Mouse (Mus musculus) thymus, postnatal 25 days (tissue): ENCODE results near the gene Metrnl.

ENCODE experiments used
- DNase-seq: peaks from one replicate; pipeline ENCODE4 v3.0.0; 2022

Metrnl gene

DNA sequence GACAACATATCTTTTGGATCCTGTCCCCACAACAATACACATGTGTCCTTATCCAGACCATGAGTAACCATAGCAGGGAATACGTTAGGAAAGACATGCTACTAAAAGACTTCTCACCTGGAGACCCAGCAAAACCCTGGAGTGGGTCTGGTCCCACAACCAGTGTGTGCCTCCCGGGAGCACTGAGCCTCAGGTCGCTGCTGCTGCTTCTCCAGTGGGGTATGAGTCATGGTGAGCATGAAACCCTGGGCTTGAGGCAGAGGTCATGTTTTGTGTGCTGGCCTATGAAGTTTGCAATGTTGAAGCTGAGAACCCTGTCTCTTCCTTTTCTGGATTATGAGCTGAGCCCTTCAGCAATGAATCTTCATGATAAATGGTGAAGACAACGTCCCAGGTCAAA is 15.3 kb upstream of the Metrnl start:
- no peak for DNase-seq

GRCm38 (mm10) chr11:121686674-121687073 is 14.7 kb upstream of the Metrnl start:
- DNase-seq = no peak

DNA sequence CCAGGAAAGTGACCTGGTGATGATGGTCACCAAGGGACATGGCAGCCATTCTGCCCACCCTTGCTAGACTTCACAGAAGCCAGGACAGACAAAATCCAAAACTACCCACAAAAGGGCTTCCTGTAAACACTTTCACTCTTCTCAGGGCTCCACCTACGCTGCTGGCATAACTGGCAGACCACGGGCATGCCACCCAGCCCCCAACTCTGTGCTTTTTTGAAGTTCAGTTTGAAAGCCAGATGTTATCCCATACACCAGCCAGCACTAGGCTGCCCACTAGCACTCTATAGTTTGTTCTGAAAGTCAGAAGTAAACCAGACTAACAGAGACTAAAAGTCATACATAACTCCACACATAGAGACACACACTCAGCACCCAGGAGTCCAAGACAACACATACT is 13.3 kb upstream of the Metrnl start:
- peak; percentile 45 for DNase-seq

GRCm38 (mm10) chr11:121695304-121696064 is 5.9 kb upstream of the Metrnl start:
- DNase-seq = no peak

- DNase-seq = peak; percentile 52
Observed at GRCm38 (mm10) chr11:121697271-121697670, 4.1 kb upstream of the Metrnl start.

GRCm38 (mm10) chr11:121698381-121698955 is 2.9 kb upstream of the Metrnl start:
- no peak for DNase-seq

GRCm38 (mm10) chr11:121702111-121702894 is 959 bp downstream of the Metrnl start:
- peak; percentile 37 for DNase-seq

GRCm38 (mm10) chr11:121702895-121703618 is 1.7 kb downstream of the Metrnl start:
- peak; percentile 33 for DNase-seq

DNA sequence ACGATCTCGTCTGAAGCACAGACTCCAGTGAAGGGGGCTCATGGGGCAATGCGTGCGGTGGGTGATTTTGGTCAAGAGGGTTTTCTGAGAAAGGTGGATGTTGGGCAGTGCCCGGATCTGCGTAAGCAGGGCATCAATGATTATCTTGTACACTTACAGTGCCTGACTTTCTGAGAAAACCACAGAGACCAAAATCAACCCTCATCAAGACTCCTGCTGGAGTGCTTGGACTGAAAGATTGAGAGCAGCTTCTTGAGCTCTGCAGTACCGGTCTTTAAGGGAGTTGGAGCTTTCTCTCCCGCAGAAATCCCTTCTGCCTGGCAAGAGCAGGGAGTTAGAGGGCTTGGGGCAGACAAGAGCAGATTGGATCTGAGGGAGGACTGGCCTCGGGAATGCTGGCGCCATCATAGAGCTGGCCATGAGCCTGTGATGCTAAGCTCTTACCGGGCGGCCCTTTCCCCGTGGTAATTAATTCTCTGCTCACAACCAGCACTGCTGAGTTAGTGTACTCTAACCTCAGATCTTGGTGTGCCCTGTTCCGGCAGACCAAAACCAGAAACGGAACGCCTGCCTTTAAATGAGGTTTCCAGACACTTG is 2.4 kb downstream of the Metrnl start:
- no peak for DNase-seq

DNA sequence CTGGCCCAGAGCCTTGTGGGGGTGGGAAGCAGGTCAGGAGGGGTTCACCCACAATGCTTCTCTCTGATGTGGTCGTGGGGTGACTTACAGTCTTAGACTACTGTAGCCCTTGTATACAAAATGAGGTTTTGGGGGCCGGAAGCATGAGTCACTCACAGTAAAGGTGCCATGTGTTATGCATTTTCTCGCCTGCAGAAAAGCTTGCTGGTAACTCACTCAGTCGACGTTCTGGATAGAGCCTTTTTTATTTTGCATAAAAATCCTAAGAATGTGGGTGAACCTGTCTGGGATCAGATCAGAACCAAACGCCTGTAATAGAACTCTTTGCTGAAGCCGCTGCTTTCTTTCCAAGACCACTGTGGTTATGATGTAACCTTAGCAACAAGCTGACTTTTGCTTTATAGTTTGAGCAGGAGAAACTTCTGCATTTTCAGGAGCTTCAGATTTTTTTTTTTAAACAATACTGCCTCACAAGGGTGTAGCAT is 5.2 kb downstream of the Metrnl start:
- DNase-seq = peak; percentile 82

DNA sequence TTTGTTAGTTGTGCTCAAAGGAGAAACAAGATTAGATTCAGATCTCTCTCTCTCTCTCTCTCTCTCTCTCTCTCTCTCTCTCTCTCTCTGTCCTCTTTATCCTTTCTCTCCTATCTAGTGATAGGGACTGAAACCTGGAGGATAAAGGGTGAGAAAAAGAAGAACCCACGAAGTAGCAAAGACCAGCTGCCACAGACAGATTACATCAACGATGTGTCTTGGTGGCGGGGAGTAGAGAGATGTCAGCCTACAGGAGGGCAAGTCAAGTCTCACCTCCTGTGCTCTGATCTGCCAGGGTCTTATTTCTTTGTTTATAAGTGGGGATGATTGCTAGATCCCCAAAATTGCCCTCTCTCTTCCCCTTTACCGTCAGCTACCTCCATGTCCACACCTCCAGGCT is 7.9 kb downstream of the Metrnl start:
- no peak for DNase-seq

GRCm38 (mm10) chr11:121710245-121710644 is 8.9 kb downstream of the Metrnl start:
- no peak for DNase-seq

DNA sequence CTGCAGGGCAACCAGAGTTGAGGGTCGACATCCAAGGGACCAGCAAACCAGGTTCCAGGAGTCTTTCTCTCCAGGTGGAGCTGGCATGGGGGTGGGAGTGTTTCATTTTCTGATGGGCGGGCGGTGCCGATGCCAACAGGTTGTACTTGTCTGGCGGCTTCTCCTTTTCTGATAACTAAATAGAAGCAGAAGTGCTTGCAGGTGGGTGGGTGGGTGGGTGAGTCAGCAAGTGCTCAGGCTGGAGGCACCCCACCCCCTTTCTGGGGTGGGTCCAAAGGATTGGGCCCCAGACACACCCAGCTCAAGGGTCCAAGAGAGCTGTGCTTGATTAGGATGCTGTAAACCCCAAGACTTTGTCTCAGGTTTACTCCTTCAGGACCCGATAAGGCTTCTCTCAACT is 11.6 kb downstream of the Metrnl start:
- DNase-seq = no peak

DNA sequence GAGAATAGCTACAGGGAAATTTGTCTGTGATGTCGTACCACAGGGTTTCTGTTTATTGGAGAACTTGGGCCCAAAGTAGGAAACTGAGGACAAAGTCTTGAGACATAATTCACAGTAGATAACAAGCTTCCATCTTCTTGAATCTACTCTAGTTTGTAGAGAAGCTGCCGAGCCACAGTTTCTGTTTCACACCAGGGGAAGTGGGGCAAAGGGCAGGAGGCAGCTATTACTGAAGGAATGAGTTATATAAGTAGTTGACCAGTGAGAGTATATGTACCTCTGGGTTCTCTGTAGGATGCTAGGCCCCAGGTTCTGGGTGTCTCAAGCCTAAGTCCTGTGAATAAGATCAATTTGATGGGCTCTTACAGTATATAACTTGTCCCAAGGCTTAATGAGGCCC is 12.2 kb downstream of the Metrnl start:
- no peak for DNase-seq

DNA sequence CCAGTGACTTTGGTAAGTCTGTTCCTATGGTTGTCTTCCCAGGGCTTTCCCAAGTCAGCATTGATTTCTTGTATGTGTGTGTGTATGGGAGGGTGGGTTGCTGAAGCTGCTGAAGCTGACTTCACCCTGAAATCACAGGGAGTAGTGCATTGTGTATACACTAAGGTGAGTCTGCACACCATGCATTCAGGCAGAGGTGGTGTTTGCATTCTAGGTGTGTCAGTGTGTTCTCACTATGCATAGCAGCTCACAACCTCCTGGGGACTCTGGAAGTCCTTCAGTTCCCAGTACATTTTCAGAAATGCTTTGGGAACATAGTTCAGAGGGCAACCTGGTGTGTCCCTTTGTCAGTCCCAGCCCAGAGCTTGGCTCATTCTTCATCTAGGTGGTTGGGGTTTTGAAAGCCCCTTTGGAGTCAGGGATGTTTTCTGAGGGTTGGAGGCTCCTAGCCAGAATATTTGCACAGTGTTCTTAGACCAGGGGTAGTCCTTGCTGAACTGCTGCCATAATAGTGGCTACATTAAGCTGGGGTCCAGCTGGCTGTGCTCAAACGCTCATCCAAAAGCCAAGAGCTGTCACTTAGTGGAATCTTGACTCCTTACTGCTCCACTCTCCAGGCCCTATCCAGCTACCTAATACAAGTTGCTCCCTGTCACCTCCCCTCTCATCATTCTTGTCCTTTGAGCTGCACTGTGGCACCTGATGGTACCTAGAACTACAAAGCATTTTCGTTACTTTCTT is 13.6 kb downstream of the Metrnl start:
- no peak for DNase-seq

GRCm38 (mm10) chr11:121717724-121718123 is 16.4 kb downstream of the Metrnl start:
- DNase-seq = no peak

- no peak for DNase-seq
Observed at GRCm38 (mm10) chr11:121720752-121721151, 19.4 kb downstream of the Metrnl start.

DNA sequence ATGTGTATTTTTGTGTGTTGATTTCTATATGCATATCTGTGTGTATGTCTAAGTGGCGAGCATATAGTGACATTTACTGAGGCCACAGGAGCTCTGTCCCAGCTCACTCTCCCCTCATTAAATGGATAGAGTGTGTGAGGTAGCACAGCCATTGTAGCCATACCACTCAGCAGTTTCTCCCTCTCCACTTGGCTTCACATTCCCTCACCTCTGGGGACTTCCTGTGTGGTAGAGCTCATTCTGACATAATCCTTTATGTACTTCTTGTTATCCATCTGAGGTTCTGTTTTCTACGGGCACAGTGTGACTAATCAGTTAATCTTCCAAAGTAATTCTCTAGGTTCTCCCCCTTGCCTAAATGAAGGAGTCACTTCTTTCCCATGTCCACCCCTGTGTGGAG is 21.1 kb downstream of the Metrnl start:
- no peak for DNase-seq

DNA sequence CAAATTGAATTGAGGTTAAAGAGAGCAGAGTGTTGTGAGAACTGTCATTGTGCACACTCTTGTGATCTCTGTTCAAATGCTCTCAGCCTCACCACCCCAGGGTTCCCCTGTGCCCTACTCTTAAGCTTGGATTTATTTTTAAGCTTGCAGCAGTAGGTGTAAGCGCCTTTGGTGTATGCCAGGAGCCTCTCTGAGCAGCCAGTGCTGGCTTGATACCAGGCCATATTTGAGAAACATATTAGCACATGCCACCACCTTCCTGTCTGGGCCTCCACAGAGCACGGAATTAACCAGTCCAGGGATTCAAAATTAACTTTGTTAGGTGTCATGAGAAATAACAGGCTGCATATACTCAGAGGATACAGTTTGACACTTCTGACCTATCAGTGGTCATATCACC is 25.3 kb downstream of the Metrnl start:
- no peak for DNase-seq

- no peak for DNase-seq
Observed at GRCm38 (mm10) chr11:121734184-121734583, 32.8 kb downstream of the Metrnl start.

GRCm38 (mm10) chr11:121734892-121735291 is 33.5 kb downstream of the Metrnl start:
- no peak for DNase-seq

DNA sequence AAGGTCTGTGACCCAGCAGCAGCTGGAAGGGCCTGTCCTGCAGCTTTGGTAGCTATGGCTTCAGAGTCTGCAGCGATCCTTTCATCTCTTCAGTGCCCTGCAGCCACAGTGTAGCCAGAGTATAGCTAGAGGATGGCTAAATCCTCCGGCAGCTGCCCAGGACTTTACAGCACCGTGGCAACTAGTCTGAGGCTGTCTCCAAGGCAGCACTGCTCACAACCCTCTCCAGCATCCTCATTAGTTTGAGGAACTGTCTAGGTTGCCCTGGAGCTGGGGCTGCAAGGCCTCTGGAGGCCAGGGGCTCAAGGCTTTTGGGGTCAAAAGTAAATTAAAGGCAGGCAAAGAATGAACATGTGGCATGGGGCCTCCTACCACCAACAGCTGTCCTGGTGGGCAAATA is 37.3 kb downstream of the Metrnl start:
- no peak for DNase-seq
